Mouse (Mus musculus) limb, embryonic 12.5 days (tissue): ENCODE measurements around the gene Farsa. TPM values are rescaled to one million over a fixed set of nuclear protein-coding genes. Genes with fewer than 3 reads are reported as not detected.

Source experiments
- ATAC-seq: fragments of 200-750 bp; cut with Nextera tagmentation; 2 replicates; pipeline ENCODE4 v1.8.0; 2017; ENCODE audit warnings: low read depth, moderate TSS enrichment; ENCODE audit not compliant: insufficient number of reproducible peaks, insufficient read depth, low FRiP score, low TSS enrichment
- H3K27ac ChIP-seq: fragments of 300-500 bp; sonication (generic); 2 replicates; pipeline ENCODE4 v1.5.1; 2016; ENCODE audit warnings: mild to moderate bottlenecking, moderate library complexity
- H3K27me3 ChIP-seq: fragments of 300-500 bp; sonication (generic); 2 replicates; pipeline ENCODE4 v1.6.1; 2016; ENCODE audit warnings: mild to moderate bottlenecking, moderate library complexity
- H3K36me3 ChIP-seq: fragments of 300-500 bp; sonication (generic); 2 replicates; pipeline ENCODE4 v1.6.1; 2016; ENCODE audit warnings: mild to moderate bottlenecking, moderate library complexity
- H3K4me1 ChIP-seq: fragments of 300-500 bp; sonication (generic); replicated peaks from 2 replicates; pipeline ENCODE4 v1.6.1; 2016
- H3K4me2 ChIP-seq: fragments of 300-500 bp; sonication (generic); 2 replicates; pipeline ENCODE4 v1.6.1; 2016; ENCODE audit warnings: mild to moderate bottlenecking, moderate library complexity
- H3K4me3 ChIP-seq: fragments of 300-500 bp; sonication (generic); replicated peaks from 2 replicates; pipeline ENCODE4 v1.5.1; 2016; ENCODE audit warnings: mild to moderate bottlenecking
- H3K9ac ChIP-seq: fragments of 300-500 bp; sonication (generic); replicated peaks from 2 replicates; pipeline ENCODE4 v1.6.1; 2016; ENCODE audit warnings: mild to moderate bottlenecking, moderate library complexity
- H3K9me3 ChIP-seq: fragments of 300-500 bp; sonication (generic); 2 replicates; pipeline ENCODE4 v1.6.1; 2016; ENCODE audit warnings: mild to moderate bottlenecking, moderate library complexity
- WGBS: fragments of 180-500 bp; shearing (Covaris S2); methylation state at CpG from one replicate; pipeline ENCODE4 v1.1.7; 2016; 5-methylcytosine and 5-hydroxymethylcytosine counted together
- polyA plus RNA-seq: library from polyadenylated mRNA; unstranded; fragments of >200 nt; fragmentation: Nextera tagmentation; extraction: Ambion mirVana; gene quantifications from 2 replicates; pipeline ENCODE4 v1.2.1, GENCODE M21; 2016

Farsa gene
- polyA plus RNA-seq, 1 experiment from 2014 or later = 109 TPM

GRCm38 (mm10) chr8:84846094-84846721 lies 10.6 kb upstream of the Farsa start:
- Histone ChIP-seq H3K27me3 (no peaks in the 10 kb centered on the region), H3K4me2 (peak overlapping the region; percentile 80), H3K4me3 (peak overlapping the region; percentile 97), H3K4me1 (peaks cover 23% of the 10 kb centered on the region), H3K9ac (peak overlapping the region; percentile 97), H3K9me3 (no peaks in the 10 kb centered on the region), H3K27ac (peak overlapping the region; percentile 85), H3K36me3 (peaks cover 45% of the 10 kb centered on the region)
- ATAC-seq = peak; percentile 29; the same call in 1 of the 2 replicates
- under 1% methylated on average over 30 of the region's 30 CpGs for WGBS

DNA sequence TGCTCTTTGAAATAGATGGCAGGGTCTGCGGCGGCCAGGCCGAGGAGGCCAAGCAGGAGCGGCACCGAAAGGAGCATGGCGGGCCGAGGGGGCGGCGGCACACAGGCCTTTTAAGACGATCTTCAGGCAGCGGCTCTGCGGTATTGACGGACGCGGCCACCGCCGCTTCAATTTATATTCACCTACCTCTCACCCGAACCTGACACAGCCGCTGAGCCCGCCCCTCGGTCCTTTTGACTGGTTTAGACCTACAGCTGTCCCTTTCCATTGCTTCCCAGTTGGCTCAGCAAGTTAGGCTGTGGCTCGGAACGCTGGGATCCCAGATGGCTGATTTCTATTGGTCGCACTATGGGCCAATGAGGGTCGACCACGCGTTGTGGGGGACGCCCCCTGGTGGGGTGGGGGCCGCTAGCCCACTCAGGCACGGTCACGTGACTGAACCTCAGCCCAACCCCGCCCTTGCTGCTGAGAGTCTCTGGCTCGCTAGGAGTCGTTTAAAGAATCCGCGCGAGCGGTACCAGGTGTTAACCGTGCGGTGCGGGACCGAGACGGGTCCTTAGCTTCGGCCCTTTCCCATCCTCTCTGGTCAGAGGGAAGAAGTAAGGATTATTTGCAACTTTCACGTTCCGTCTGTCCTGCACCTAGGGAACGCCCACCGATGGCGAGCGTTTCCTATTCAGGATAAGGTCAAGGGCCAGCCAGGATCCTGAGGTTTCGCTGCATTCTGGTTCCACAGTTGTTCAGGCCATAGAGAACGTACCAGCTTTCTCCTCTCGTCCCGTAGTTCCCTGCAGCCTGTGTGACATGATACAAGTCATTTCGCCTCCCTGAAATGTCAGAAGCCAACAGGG lies 9.8 kb upstream of the Farsa start, which contains the start of gene Calr:
Gene Calr, minus strand, starts transcription at position 213 of the 851 bp plus-strand sequence.
- peak; percentile 100 for ATAC-seq
- WGBS = under 1% methylated on average over 55 of the region's 55 CpGs
- peak within 1 kb of the TSS; percentile 87 for H3K27ac ChIP-seq

GRCm38 (mm10) chr8:84847684-84848435 lies 8.9 kb upstream of the Farsa start:
- peak overlapping the region; percentile 80 for H3K4me2 ChIP-seq
- H3K9me3 ChIP-seq = no peaks in the 10 kb centered on the region
- H3K4me3 ChIP-seq = peak overlapping the region; percentile 97
- ATAC-seq = no peak
- peaks cover 28% of the 10 kb centered on the region for H3K36me3 ChIP-seq
- H3K27me3 ChIP-seq = no peaks in the 10 kb centered on the region
- peak overlapping the region; percentile 87 for H3K27ac ChIP-seq
- peaks cover 23% of the 10 kb centered on the region for H3K4me1 ChIP-seq
- H3K9ac ChIP-seq = no peak overlapping the region
- WGBS = 46% methylated on average over 6 of the region's 6 CpGs

More for the DNA sequence above, 9.8 kb upstream of the Farsa start, which contains the start of gene Calr:
- H3K4me3 ChIP-seq = peak within 1 kb of the TSS; percentile 97
- no peaks in the 10 kb centered on the region for H3K9me3 ChIP-seq
- peaks cover 37% of the 10 kb centered on the region for H3K36me3 ChIP-seq
- H3K4me1 ChIP-seq = peaks cover 23% of the 10 kb centered on the region
- H3K9ac ChIP-seq = peak within 1 kb of the TSS; percentile 97
- H3K27me3 ChIP-seq = no peaks in the 10 kb centered on the region
- H3K4me2 ChIP-seq = peak within 1 kb of the TSS; percentile 80

DNA sequence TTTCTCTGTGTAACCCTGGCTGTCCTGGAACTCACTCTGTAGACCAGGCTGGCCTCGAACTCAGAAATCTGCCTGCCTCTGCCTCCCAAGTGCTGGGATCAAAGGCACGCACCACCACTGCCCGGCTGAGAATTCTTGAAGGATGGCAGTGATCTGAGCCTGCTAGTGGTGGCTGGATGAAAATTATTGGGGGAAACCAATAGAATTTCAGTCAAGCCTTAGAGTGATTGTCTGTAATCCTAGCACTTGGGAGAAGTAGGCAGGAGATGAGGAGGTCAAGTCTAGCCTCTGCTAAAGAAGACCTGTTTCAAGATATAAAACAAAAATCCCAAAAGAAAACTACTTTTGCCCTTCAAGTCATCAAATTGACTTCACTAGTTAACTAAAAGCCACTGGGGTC lies 355 bp upstream of the Farsa start:
- 92% methylated on average over 3 of the region's 3 CpGs for WGBS

DNA sequence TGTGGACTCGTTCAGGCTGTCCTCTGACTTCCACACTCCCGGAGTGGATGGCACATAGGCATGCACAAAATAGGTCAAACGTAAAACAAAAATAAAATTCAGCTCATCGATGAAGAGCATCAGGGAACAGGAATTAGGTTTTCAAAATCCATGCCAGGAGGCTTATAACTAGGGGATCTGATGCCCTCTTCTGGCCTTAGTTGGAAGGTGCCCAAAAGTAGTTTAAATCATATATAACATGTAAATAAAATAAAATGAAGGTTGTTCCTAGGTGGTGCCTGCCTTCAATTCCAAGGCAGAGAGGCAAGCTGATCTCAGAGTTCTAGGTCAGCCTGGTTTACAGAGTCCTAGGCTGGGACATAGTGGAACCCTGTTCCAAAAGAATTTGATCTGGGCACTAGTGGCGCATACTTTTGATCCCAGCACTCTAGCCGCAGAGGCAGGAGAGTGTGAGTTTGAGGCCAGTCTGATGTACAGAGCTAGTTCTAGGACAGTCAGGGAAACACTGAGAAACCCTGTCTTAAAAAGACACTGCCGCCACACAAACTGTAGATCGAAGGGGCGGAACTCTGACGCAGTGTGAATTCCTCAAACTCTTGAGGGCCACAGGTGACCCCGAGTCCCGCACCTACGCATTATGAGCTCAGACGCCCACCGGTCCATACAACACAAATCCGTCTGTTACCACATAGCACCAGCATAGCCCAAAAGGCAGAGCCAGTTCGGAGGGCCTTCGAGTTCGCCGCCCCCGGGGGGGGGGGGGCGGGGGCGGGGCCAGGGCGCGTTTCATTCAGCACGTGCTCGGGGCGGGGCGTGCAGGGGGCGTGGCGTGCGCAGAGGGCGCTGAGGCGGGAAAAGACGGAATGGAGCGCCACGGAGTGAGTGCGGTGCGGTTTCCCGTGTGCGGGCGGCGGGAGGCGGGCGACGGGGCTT lies 14.9 kb downstream of the Farsa start, which contains the start of gene Syce2:
Gene Syce2, plus strand, starts transcription at position 736 of the 933 bp plus-strand sequence.
- ATAC-seq = peak; percentile 41
- peak within 1 kb of the TSS; percentile 83 for H3K4me2 ChIP-seq
- peaks cover 32% of the 10 kb centered on the region for H3K36me3 ChIP-seq
- 15% methylated on average over 46 of the region's 46 CpGs for WGBS
- no peak within 1 kb of the TSS for H3K27ac ChIP-seq
- H3K9ac ChIP-seq = peak within 1 kb of the TSS; percentile 63
- peaks cover 13% of the 10 kb centered on the region for H3K27me3 ChIP-seq
- H3K9me3 ChIP-seq = no peaks in the 10 kb centered on the region
- peaks cover 13% of the 10 kb centered on the region for H3K4me1 ChIP-seq
- H3K4me3 ChIP-seq = peak within 1 kb of the TSS; percentile 49

More for the DNA sequence above, 355 bp upstream of the Farsa start:
- Histone ChIP-seq H3K36me3 (peaks cover 25% of the 10 kb centered on the region), H3K9me3 (no peaks in the 10 kb centered on the region), H3K4me2 (peak overlapping the region; percentile 91; the same call in 1 of the 2 replicates), H3K27ac (no peak overlapping the region), H3K4me3 (peak overlapping the region; percentile 88), H3K9ac (no peak overlapping the region), H3K27me3 (no peaks in the 10 kb centered on the region), H3K4me1 (peaks cover 10% of the 10 kb centered on the region)
- peak; percentile 23; the same call in 1 of the 2 replicates for ATAC-seq

- Histone ChIP-seq H3K9me3 (no peaks in the 10 kb centered on the region), H3K36me3 (peaks cover 24% of the 10 kb centered on the region), H3K4me3 (peak overlapping the region; percentile 49), H3K9ac (peak overlapping the region; percentile 63), H3K27me3 (peaks cover 13% of the 10 kb centered on the region), H3K27ac (no peak overlapping the region), H3K4me1 (peaks cover 13% of the 10 kb centered on the region), H3K4me2 (peak overlapping the region; percentile 83)
- ATAC-seq = peak; percentile 39
- 3% methylated on average over 54 of the region's 54 CpGs for WGBS
Observed at GRCm38 (mm10) chr8:84872309-84872965, 15.6 kb downstream of the Farsa start.

DNA sequence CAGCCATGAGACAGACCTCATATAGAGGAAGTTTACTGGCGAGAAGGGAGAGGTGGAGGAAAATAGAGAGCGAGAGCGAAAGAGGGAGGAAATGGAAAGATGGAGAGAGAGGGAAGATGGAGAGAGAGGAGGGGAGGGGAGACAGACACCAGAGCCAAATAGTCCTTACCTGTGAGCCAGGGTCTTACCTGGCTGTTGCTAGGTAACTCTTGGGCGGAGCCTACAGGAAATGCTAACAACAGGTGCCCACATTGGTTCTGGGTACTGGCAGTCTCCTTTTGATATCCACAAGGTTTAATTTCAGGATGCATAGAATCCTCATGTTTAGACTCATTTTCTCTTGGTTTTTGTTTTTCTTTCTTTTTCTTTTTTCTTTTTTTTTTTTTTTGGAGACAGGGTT lies 16.2 kb downstream of the Farsa start:
- H3K27ac ChIP-seq = no peak overlapping the region
- H3K4me3 ChIP-seq = peak overlapping the region; percentile 49
- ATAC-seq = no peak
- H3K4me2 ChIP-seq = peak overlapping the region; percentile 83
- H3K9me3 ChIP-seq = no peaks in the 10 kb centered on the region
- H3K4me1 ChIP-seq = peaks cover 13% of the 10 kb centered on the region
- H3K36me3 ChIP-seq = peaks cover 18% of the 10 kb centered on the region
- peaks cover 13% of the 10 kb centered on the region for H3K27me3 ChIP-seq
- WGBS = 65% methylated on average over 4 of the region's 4 CpGs
- H3K9ac ChIP-seq = peak overlapping the region; percentile 63; the same call in 1 of the 2 replicates

- no peak overlapping the region for H3K9ac ChIP-seq
- peaks cover 5% of the 10 kb centered on the region for H3K36me3 ChIP-seq
- no peak overlapping the region for H3K4me3 ChIP-seq
- H3K27ac ChIP-seq = no peak overlapping the region
- ATAC-seq = no peak
- H3K27me3 ChIP-seq = peaks cover 13% of the 10 kb centered on the region
- H3K9me3 ChIP-seq = no peaks in the 10 kb centered on the region
- no peak overlapping the region for H3K4me2 ChIP-seq
- WGBS = 92% methylated on average over 3 of the region's 3 CpGs
- H3K4me1 ChIP-seq = peaks cover 13% of the 10 kb centered on the region
Observed at GRCm38 (mm10) chr8:84874339-84874738, 17.6 kb downstream of the Farsa start.

DNA sequence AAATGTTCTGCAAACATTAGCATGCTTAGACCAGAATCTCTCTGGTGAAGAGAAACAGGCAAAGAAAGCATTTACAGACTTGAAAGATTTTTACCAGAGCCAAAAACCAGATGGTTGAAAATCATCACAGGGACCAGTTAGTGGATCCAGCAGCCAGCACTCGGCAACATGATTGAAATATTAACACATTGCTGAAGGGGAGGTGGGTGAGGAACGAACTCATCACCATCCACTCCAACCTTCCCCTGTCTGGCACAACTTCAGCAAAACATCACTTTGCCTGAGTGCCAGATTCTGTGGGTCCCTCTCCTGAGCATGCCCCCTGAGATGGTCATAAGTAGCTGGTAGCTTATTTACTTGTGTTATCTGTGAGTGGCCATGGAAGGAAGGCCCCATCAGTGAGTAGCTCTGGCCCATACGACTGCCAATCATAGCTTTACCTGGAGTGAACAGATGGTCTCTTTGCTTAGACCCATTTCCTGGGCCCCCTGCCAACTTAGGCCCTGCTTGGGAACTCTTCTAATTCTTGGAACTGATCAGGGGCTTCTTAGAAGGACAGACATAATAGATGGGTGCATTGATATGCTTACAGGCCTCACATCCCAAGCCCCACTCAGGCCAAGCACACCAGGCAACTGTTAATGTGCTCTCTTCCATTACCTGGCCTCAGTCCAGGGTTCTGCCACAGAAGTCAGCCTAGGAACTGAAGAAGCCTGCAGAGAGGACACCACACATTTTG lies 20.7 kb downstream of the Farsa start:
- H3K9ac ChIP-seq = no peak overlapping the region
- H3K9me3 ChIP-seq = no peaks in the 10 kb centered on the region
- WGBS = 83% methylated on average over 3 of the region's 3 CpGs
- no peak overlapping the region for H3K4me3 ChIP-seq
- H3K36me3 ChIP-seq = peaks cover 3% of the 10 kb centered on the region; the same call in 1 of the 2 replicates
- H3K27me3 ChIP-seq = peaks cover 6% of the 10 kb centered on the region
- no peak overlapping the region for H3K27ac ChIP-seq
- H3K4me1 ChIP-seq = peaks cover 5% of the 10 kb centered on the region
- H3K4me2 ChIP-seq = no peak overlapping the region
- no peak for ATAC-seq
